Mouse (Mus musculus) embryonic facial prominence, embryonic 14.5 days (tissue): Measurements from ENCODE around the gene Pspc1. TPM values are rescaled to one million over a fixed set of nuclear protein-coding genes. Genes with fewer than 3 reads are reported as not detected.
A peak's percentile ranks its signal among the peaks of the same experiment; 100 is the strongest.
"Not testable (repeated sequence)": the region's sequence is repeated elsewhere in the genome, so short reads cannot be mapped to it uniquely, and the experiment has no call there.

Experiments used
- ATAC-seq: fragments of 200-750 bp; cut with Nextera tagmentation; 2 replicates; pipeline ENCODE4 v1.8.0; 2017; ENCODE audit warnings: low read depth, moderate number of reproducible peaks, moderate TSS enrichment
- DNase-seq: peaks from one replicate; pipeline ENCODE4 v3.0.0-alpha.2; 2015; ENCODE audit warnings: low spot score
- H3K27ac ChIP-seq: fragments of 300-500 bp; sonication (generic); replicated peaks from 2 replicates; pipeline ENCODE4 v1.5.1; 2014; ENCODE audit warnings: low read depth, mild to moderate bottlenecking, low read length, moderate library complexity
- H3K27me3 ChIP-seq: fragments of 300-500 bp; sonication (generic); replicated peaks from 2 replicates; pipeline ENCODE4 v1.6.1; 2014; ENCODE audit warnings: low read length; ENCODE audit not compliant: control insufficient read depth, insufficient read depth
- H3K36me3 ChIP-seq: fragments of 300-500 bp; sonication (generic); 2 replicates; pipeline ENCODE4 v1.6.1; 2014; ENCODE audit warnings: low read length, mixed read lengths; ENCODE audit not compliant: control insufficient read depth, insufficient read depth
- H3K4me1 ChIP-seq: fragments of 300-500 bp; sonication (generic); 2 replicates; pipeline ENCODE4 v1.6.1; 2014; ENCODE audit warnings: antibody characterized with exemption, low read length; ENCODE audit not compliant: control insufficient read depth, insufficient read depth
- H3K4me2 ChIP-seq: fragments of 300-500 bp; sonication (generic); 2 replicates; pipeline ENCODE4 v1.6.1; 2014; ENCODE audit warnings: low read depth, mild to moderate bottlenecking, low read length, moderate library complexity, mixed read lengths
- H3K4me3 ChIP-seq: fragments of 300-500 bp; sonication (generic); 2 replicates; pipeline ENCODE4 v1.5.1; 2014; ENCODE audit warnings: low read depth, mild to moderate bottlenecking, low read length
- H3K9ac ChIP-seq: fragments of 300-500 bp; sonication (generic); 2 replicates; pipeline ENCODE4 v1.6.1; 2014; ENCODE audit warnings: low read depth, mild to moderate bottlenecking, low read length, moderate library complexity, mixed read lengths
- H3K9me3 ChIP-seq: fragments of 300-500 bp; sonication (generic); 2 replicates; pipeline ENCODE4 v1.6.1; 2016; ENCODE audit warnings: low read length; ENCODE audit not compliant: control insufficient read depth
- WGBS: fragments of 180-500 bp; shearing (Covaris S2); extraction: QIAGEN DNeasy Blood & Tissue Kit; methylation state at CpG from one replicate; pipeline ENCODE4 v1.1.7; 2014; 5-methylcytosine and 5-hydroxymethylcytosine counted together
- polyA plus RNA-seq: library from polyadenylated mRNA; unstranded; fragments of >200 nt; fragmentation: Nextera tagmentation; extraction: Ambion mirVana; gene quantifications from 2 replicates; pipeline ENCODE4 v1.2.1, GENCODE M21; 2014

The Pspc1 gene
- polyA plus RNA-seq, result 27.1 and 29.8 TPM in 2 replicates

GRCm38 (mm10) chr14:56778200-56778932 is at the start of gene Pspc1:
Pspc1 (minus strand) TSS chr14:56778316.
- Histone ChIP-seq H3K27me3 (no peaks in the 10 kb centered on the region), H3K4me2 (peak within 1 kb of the TSS; percentile 74), H3K9ac (peak within 1 kb of the TSS; percentile 94), H3K4me3 (peak within 1 kb of the TSS; percentile 95), H3K27ac (peak within 1 kb of the TSS; percentile 96), H3K4me1 (peaks cover 12% of the 10 kb centered on the region), H3K36me3 (no peaks in the 10 kb centered on the region), H3K9me3 (no peaks in the 10 kb centered on the region)
- ATAC-seq, result peak; percentile 99
- peak; percentile 99 for DNase-seq
- WGBS, result under 1% methylated on average over 36 of the region's 36 CpGs

DNA sequence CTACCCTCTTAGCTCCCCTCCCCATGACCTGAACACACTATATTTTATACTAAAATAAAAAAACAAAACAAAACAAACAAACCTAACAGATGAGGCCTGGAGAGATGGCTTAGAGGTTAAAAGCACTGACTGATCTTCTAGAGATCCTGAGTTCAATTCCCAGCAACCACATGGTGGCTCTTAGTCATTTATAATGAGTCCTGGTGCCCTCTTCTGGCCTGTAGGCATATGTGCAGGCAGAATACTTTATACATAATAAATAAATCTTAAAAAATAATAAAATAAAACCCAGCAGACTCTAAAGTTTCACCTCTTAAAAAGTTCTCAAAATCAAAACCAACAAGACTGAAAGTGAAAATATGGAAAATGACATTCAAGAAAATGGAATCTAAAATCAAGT is 46.4 kb upstream of the Pspc1 start:
- no peaks in the 10 kb centered on the region for H3K4me1 ChIP-seq
- H3K4me3 ChIP-seq, result no peak overlapping the region
- H3K36me3 ChIP-seq, result no peaks in the 10 kb centered on the region
- 0 out of 2 replicates have a peak, but pooled peaks cover 10% of the 10 kb centered on the region for H3K9me3 ChIP-seq
- no peak overlapping the region for H3K27ac ChIP-seq
- DNase-seq, result no peak
- no peak overlapping the region for H3K4me2 ChIP-seq
- H3K27me3 ChIP-seq, result no peaks in the 10 kb centered on the region
- no peak for ATAC-seq
- no peak overlapping the region for H3K9ac ChIP-seq

DNA sequence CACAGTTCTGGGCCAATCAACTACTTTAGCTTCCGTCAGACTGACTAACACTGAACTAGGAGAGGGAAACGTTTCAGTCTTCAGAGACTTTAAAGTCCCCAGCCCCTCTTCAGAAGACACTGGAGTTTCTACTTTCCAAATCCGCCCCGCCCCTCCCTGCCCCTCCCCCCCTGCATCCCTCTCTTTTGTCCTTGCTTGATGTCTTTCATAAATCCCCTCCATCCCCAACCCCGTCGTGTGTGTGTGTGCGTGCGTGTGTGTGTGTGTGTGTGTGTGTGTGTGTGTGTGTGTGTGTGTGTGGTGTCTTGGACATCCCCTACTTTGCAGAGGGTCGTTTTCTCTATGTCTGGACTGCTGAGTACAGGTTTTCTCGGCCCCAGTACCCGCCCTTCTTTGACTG is 39.5 kb upstream of the Pspc1 start:
- H3K4me3 ChIP-seq, result no peak overlapping the region
- H3K9me3 ChIP-seq, result 0 out of 2 replicates have a peak, but pooled peaks cover 10% of the 10 kb centered on the region
- no peaks in the 10 kb centered on the region for H3K36me3 ChIP-seq
- peak overlapping the region; percentile 48; the same call in 1 of the 2 replicates for H3K27ac ChIP-seq
- H3K27me3 ChIP-seq, result no peaks in the 10 kb centered on the region
- WGBS, result 11% methylated on average over 11 of the region's 11 CpGs
- peaks cover 7% of the 10 kb centered on the region for H3K4me1 ChIP-seq
- ATAC-seq (0 out of 2 replicates have a peak, but pooled peaks have one; percentile 48), DNase-seq (peak; percentile 47)
- H3K9ac ChIP-seq, result no peak overlapping the region
- peak overlapping the region; percentile 29 for H3K4me2 ChIP-seq

GRCm38 (mm10) chr14:56817131-56817530 is 39.0 kb upstream of the Pspc1 start:
- Histone ChIP-seq H3K36me3 (no peaks in the 10 kb centered on the region), H3K27me3 (no peaks in the 10 kb centered on the region), H3K4me3 (no peak overlapping the region), H3K4me1 (peaks cover 7% of the 10 kb centered on the region), H3K4me2 (peak overlapping the region; percentile 29; the same call in 1 of the 2 replicates), H3K27ac (peak overlapping the region; percentile 48; the same call in 1 of the 2 replicates), H3K9ac (no peak overlapping the region), H3K9me3 (0 out of 2 replicates have a peak, but pooled peaks cover 7% of the 10 kb centered on the region)
- WGBS, result 57% methylated on average over 4 of the region's 4 CpGs
- ATAC-seq, result no peak
- peak; percentile 65 for DNase-seq

- no peak overlapping the region for H3K4me3 ChIP-seq
- H3K9me3 ChIP-seq, result 0 out of 2 replicates have a peak, but pooled peaks cover 6% of the 10 kb centered on the region
- peaks cover 7% of the 10 kb centered on the region for H3K4me1 ChIP-seq
- no peak for DNase-seq
- H3K4me2 ChIP-seq, result no peak overlapping the region
- H3K27me3 ChIP-seq, result no peaks in the 10 kb centered on the region
- ATAC-seq, result no peak
- no peaks in the 10 kb centered on the region for H3K36me3 ChIP-seq
- no peak overlapping the region for H3K9ac ChIP-seq
- H3K27ac ChIP-seq, result no peak overlapping the region
- 87% methylated on average over 4 of the region's 4 CpGs for WGBS
Observed at GRCm38 (mm10) chr14:56816541-56816940, 38.4 kb upstream of the Pspc1 start.

DNA sequence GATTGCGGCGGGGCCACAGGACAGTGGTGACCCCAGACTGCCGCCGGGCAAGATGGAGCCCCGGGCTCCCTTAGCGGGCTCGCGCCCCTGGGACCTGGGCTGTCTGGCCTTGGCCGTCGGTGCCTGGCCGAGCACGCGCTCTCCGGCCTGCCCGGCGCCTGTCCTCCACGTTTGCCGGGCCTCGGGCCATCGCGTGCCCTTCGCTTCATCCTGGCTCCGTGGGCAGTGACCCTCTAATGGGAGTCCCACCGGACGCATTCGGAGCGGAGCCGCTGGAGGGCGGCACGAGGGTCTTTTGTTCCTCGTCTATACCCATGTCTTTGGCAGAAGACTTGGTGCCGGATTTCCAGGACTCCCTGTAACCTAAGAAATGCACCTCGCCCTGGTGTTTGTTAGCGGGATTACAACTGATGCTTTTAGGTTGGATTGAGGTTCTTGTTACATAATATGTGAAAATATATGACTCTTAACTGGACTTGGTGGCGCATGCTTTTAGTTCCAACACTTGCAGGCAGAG is 34.5 kb upstream of the Pspc1 start:
- Histone ChIP-seq H3K9me3 (no peaks in the 10 kb centered on the region), H3K36me3 (0 out of 2 replicates have a peak, but pooled peaks cover 5% of the 10 kb centered on the region), H3K4me2 (peak overlapping the region; percentile 63), H3K4me1 (peaks cover 7% of the 10 kb centered on the region), H3K27me3 (no peaks in the 10 kb centered on the region), H3K9ac (peak overlapping the region; percentile 83), H3K4me3 (peak overlapping the region; percentile 57), H3K27ac (peak overlapping the region; percentile 94)
- DNase-seq, result peak; percentile 93
- ATAC-seq, result peak; percentile 31
- WGBS, result 1% methylated on average over 15 of the region's 35 CpGs

- H3K36me3 ChIP-seq, H3K9me3 ChIP-seq, H3K27me3 ChIP-seq, H3K4me1 ChIP-seq: not testable (repeated sequence)
- WGBS, result 0% methylated on average over 9 of the region's 72 CpGs
- DNase-seq (peak; percentile 86), ATAC-seq (peak; percentile 97)
- Histone ChIP-seq H3K4me2 (peak within 1 kb of the TSS; percentile 66), H3K4me3 (peak within 1 kb of the TSS; percentile 74), H3K9ac (peak within 1 kb of the TSS; percentile 87), H3K27ac (peak within 1 kb of the TSS; percentile 94)
Observed at GRCm38 (mm10) chr14:56811701-56812339, 33.7 kb upstream of the Pspc1 start, which contains the start of gene Zmym5. Zmym5 (minus strand) TSS chr14:56811716.

DNA sequence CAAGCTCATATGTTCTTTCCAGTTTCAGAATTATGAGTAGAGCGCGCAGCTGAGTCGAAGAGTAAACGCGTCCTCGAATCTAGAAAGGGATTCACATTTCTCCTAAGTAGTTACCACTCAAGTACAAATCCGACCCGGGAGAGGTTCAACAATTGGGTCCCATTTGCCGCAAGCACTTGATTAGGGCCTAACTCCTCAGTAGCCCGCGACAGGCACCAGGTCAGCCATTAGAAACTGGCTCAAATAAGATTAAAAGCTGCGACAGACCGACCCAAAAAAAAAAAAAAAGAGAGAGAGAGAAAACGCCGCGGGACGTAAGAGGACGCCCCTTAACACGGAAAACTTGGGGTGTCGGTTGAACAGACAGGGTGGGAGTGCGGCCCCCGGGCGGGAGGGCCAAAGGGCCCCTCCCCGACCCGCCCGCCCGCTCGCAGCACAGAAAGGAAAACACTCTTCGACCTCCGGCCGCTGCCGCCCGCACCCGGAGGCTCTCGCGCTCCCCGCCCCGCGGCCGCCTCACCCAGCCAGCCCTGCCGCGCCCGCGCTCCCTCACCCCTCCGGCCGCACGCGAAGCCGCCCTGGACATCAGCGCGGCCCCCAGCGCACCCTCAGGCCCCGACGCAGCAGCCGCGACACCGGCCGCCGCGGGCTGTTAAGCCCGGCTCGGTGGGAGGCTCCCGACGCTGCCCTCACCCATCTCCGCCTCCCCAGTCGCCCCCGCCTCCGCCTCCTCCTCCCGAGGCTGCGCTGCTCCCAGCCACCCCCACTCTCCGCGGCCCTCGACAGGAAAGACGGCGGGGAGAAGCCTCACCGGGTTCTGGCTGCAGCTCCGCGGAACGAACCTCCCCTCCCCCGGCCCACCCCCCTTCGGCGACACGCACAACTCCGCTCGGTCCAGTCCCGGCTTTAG is 32.9 kb upstream of the Pspc1 start:
- peak overlapping the region; percentile 74 for H3K4me3 ChIP-seq
- peak; percentile 63 for DNase-seq
- 0% methylated on average over 14 of the region's 86 CpGs for WGBS
- H3K9me3 ChIP-seq, H3K4me1 ChIP-seq, ATAC-seq, H3K36me3 ChIP-seq, H3K27me3 ChIP-seq: not testable (repeated sequence)
- peak overlapping the region; percentile 66 for H3K4me2 ChIP-seq
- peak overlapping the region; percentile 87 for H3K9ac ChIP-seq
- peak overlapping the region; percentile 89 for H3K27ac ChIP-seq
